Mouse (Mus musculus) induced T-regulatory cell, adult 2 months (primary cell): Measurements from ENCODE around the gene Amdhd2.
A peak's percentile ranks its signal among the peaks of the same experiment; 100 is the strongest.
"Not testable (repeated sequence)": the region's sequence is repeated elsewhere in the genome, so short reads cannot be mapped to it uniquely, and the experiment has no call there.

Experiments
- DNase-seq: peaks from one replicate; pipeline ENCODE4 v3.0.0-alpha.2; 2012; ENCODE audit warnings: low read depth

The Amdhd2 gene

DNA sequence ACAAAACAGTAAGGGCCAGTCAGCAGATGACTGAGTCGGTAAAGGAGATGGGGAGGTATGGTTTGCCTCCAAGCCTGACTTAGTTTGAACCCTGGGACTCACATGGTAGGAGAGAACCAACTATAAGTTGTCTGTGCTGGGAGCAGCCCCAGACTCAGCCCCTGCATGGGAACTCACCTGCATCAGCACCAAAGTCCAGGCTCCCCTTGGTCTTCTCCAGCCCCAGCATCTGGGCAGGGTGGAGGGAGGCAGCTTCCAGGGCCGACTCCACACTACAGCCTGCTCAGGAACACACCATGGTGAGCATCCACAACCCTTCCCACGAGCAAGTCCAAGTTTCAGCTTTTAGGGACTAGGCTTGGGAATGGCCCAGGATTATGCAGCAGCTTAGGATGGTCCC lies 7.2 kb downstream of the Amdhd2 start:
- no peak for DNase-seq

DNA sequence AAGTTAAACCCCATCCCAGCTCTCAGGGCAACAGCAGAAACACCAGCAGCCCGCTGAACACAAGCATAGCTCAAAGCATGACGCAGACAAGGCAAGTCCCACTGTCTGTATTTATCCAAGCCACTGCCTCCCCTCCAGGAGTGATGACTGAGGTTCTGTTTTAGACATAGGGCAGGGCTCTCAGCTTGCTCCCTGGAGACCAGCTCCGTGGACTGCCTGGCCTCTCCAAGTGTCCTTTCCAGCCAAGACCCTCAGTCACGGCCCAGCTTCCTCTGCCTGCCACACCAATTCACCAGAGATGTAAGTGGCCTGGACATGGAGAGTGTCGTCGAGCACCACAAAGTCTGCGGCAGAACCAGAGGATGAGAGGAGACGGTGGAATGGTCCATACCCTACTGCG lies 7.8 kb downstream of the Amdhd2 start:
- DNase-seq: no peak

- DNase-seq: no peak
Measured at GRCm38 (mm10) chr17:24154463-24154862, 9.1 kb downstream of the Amdhd2 start.

DNA sequence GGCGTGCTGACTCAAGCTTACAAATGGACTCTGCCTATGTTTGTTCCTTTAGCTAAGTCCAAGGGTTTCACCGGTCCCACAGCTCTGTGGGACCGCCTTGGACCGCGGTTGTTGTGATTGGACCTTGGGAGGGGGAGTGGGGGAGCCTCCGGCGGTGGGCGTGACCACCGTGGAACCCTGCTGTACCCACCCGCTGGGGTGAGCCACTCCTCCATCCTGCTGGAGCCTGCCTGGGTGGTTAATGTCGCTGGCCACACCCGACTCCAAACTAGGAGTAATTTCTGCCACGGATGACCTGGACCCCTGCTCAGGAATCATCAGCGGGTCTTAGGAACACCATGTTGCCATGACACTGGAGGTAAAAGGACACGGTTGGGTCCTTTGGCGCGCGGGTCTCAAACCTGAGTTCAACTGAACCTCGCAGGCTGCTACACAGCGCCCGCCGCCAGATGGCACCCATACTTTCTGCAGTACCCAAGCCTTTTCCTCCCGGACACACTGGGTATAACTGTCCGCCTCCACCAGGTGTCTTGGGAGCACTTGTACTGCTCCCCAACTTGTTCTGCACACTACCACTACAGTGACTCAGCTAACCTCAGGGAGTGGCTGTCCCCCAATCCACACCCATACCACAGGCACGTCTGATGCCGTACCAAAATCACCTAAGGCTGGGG lies 11.5 kb downstream of the Amdhd2 start:
- DNase-seq: peak; percentile 91

GRCm38 (mm10) chr17:24151382-24151781 lies 12.2 kb downstream of the Amdhd2 start:
- no peak for DNase-seq

DNA sequence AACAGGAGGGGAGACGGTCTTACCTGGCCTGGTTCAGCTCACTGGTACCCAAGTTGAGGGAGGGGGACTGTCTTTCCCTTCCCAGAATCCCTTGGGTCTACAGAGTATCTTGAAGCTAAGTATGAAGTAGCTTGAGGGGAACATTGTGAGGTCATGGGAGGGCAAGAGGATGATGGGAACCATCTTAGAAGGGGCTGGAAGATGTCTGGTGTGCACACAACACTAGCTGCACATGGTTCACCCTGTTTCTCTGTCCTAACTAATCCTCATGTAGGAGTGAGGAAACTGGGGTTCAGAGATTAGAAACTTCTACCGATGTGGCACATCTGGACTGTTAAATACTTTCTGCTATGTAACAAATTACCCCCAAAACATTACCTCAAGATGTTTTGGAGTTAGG lies 12.7 kb downstream of the Amdhd2 start, which contains the start of gene Pdpk1:
Pdpk1 (minus strand) TSS at position 101 of the 400 bp plus-strand sequence.
- DNase-seq: no peak

GRCm38 (mm10) chr17:24149421-24149820 lies 14.1 kb downstream of the Amdhd2 start:
- no peak for DNase-seq

DNA sequence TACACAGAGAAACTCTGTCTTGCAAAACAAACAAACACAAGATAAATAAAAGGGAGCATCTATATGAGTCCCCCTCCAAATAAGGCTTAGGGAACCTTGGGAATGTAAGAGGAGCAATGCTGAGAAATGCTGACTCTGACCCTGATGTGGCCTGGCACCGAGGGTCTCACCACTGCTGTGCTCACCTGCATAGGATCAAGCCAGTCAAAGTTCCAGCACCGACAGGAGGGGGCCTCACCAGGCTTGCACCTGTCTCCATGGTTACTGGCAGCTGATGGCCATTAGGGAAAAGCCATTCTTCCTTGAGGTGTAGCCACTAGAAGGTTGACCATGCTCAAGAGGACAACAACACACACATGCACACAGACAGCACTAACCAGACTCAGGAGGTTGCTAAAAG lies 20.7 kb downstream of the Amdhd2 start:
- no peak for DNase-seq

DNA sequence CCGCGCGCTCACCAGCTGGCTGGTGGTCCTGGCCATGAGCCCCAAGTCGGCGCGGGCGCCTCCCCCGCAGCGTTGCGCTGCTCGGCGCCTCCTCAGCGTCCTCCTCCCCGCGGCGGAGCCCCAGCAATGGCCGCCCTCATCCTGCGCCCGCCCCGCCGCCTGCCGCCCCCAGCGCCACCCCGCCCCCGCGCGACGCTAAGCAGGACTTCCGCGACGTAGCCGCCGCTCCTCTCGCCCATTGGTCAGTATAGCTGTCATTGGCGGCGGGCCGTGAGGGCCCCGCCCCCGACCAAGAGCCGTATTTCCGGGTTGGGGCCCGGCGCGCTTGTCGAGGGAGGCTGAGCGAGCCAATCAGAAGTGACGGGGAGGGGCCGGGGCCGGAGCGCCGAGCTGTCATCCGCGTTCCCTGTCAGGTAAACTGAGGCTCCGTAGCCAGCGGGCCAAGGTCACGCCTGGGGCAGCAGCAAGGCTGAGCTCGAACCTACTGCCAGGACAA lies 22.1 kb downstream of the Amdhd2 start:
- DNase-seq: peak; percentile 98

GRCm38 (mm10) chr17:24140845-24141424 lies 22.6 kb downstream of the Amdhd2 start:
- DNase-seq: peak; percentile 72

- DNase-seq: no peak
Measured at GRCm38 (mm10) chr17:24139968-24140367, 23.6 kb downstream of the Amdhd2 start.

- DNase-seq: no peak
Measured at GRCm38 (mm10) chr17:24139256-24139655, 24.3 kb downstream of the Amdhd2 start.

GRCm38 (mm10) chr17:24137226-24137880 lies 26.2 kb downstream of the Amdhd2 start:
- no peak for DNase-seq

DNA sequence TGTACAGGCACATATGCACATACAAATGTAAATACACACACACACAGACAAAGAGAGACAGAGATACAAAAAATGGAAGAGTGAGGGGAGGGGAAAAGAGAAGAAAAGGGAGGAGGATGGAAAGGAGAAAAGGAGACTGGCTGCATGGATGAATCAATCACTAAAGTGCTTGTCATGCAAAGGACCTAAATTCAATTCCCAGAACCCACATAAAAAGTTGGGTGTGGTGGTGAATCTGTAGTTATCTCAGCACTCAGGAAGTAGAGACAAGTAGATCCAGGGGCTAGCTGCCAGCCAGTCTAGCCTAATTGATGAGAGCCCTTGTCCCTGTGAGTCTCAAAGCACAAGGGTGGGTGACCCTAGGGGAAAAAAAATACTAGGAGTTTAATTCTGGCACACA lies 29.5 kb downstream of the Amdhd2 start:
- DNase-seq: no peak

DNA sequence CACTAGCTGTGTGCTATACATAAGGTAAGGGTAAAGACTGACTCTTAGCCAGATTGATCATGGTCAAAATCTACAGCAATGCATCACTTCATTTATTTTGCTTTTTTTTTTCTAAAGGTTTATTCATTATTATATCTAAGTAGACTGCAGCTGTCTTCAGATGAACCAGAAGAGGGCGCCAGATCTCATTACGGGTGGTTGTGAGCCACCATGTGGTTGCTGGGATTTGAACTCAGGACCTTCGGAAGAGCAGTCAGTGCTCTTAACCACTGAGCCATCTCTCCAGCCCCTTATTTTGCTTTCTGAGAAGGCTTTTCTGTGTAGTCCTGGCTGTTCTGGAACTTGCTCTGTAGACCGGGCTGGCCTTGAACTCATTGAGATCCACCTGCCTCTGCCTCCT lies 30.6 kb downstream of the Amdhd2 start:
- DNase-seq: peak; percentile 48

DNA sequence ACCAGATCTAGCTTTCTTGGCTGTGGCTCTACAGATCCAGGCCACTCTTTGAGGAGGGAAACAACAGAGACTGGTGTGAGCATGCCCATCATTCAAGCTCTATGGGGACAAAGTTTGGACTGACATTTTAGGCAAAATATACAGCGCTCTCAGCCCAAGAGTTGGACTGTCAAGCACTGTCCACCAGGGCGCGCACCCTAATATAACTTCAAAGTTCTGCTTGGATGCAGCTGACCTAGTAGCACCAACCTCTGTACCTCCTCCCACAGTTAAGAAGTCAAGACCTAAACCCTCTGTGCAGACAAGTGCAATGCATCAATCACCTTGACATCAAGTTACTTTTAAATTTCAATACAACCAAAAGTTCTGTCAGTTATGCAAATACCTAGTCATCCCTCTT lies 32.0 kb downstream of the Amdhd2 start:
- no peak for DNase-seq

DNA sequence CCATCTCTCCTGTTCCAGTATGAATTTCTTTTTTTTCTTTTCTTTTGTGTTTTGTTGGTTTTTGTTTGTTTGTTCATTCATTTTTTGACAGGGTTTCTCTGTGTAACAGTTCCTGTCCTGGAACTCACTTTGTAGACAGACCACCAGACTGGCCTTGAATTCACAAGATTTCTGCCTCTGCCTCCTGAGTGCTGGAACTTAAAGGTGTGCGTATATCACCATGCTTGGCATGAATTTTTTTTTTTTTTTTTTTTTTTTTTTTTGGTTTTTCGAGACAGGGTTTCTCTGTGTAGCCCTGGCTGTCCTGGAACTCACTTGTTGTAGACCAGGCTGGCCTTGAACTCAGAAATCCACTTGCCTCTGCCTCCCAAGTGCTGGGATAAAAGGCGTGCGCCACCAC lies 34.3 kb downstream of the Amdhd2 start:
- not testable (repeated sequence) for DNase-seq

DNA sequence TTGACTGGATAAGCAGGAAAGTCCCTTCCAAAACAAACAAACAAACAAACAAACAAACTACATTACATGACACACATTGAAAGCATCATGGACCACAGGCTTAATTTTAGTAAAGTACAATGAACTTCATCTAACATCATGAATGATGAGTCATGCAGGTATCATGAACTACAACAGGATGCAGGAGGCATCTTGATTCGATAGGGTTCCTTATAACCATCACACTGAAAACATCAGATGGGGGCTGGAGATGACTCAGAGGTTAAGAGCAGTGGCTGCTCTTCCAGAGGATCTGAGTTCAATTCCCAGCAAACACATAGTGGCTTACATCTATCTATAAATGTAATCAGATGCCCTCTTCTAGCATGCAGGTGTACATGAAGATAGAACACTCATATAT lies 36.0 kb downstream of the Amdhd2 start:
- peak; percentile 46 for DNase-seq

DNA sequence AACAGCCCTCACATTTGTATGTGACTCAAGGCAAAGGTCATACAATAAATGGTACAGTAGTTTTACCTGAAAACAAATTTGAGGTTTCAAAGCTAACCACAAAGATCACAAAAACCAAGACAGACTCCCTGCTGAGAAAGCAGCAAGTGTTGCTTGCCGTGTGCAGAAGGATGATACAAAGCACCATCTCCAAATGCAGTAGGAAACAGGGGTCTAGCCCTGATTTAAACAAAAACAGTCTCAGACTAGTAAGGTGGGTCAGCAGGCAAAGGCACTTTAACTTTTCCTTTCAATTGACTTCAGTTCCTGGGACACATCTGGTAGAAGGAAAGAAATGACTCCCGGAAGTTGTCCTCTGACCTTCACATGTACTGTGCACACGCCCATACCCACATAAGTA lies 36.8 kb downstream of the Amdhd2 start:
- peak; percentile 56 for DNase-seq

- no peak for DNase-seq
Measured at GRCm38 (mm10) chr17:24119446-24119845, 44.1 kb downstream of the Amdhd2 start.

DNA sequence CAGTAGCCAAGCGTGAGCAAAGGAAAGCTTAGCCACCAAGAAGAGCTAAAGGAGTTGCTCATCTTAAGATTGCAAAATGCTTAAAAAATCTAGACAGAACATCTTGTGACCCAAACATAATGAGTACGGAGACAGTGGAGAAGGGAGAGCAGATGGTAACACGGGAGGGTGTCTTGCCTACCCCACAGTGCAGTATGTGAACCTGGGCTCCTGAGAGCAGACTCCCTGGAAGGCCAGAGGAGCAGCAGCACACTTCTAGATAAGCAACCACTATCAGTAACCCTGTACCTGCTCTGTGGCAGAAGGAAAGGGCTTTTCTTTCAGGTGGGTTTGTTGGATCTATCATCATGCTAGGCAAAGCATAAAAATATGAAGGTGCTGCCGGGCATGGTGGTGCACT lies 50.5 kb downstream of the Amdhd2 start:
- DNase-seq: no peak

DNA sequence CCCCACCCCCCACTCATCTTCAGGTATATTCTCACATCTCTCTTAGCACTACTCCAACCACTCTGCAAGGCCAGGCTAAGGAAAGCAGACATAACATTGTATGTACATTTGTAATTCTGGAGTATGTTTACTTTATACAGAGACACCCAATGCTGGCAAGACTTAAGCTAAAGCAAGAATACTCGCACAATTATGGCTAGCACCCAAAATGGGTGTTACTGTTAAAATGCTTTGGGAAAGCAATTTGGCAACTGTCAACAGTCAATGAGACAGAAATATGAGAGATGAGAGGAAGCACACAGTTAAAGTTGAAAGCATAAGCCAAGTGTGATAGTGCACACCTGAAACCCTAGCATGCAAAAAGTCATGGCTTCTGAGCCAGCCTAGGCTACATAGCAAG lies 52.3 kb downstream of the Amdhd2 start:
- no peak for DNase-seq

DNA sequence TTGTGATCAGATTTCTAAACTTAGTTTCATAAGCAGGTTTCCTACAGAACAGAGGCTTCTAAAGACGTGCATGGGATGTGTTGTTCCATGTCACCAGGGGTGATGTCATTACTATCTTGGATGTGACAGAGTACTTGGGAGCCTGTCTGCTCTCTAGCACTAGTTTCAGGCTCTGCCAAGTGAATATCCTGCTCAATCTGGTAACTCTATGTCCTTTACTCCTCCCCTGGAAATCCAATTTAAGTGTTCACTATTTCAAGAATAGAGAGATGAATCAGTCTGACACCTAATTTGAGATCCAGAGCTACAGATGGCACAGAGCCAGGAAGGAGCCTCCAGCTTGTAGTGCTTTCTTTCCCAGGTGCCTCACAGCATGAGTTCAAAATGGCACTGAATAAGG lies 54.7 kb downstream of the Amdhd2 start:
- DNase-seq: no peak
